Mouse (Mus musculus): ENCODE results near the gene Traf6.

The Traf6 gene

GRCm38 (mm10) chr2:101678236-101679021 is at the start of gene Traf6:
Traf6 (plus strand) TSS chr2:101678429.
- TF ChIP-seq GATA4 (IDR thresholded peaks at IDR 0.05; ENCODE audit: insufficient replicate concordance, low read length): no peak

DNA sequence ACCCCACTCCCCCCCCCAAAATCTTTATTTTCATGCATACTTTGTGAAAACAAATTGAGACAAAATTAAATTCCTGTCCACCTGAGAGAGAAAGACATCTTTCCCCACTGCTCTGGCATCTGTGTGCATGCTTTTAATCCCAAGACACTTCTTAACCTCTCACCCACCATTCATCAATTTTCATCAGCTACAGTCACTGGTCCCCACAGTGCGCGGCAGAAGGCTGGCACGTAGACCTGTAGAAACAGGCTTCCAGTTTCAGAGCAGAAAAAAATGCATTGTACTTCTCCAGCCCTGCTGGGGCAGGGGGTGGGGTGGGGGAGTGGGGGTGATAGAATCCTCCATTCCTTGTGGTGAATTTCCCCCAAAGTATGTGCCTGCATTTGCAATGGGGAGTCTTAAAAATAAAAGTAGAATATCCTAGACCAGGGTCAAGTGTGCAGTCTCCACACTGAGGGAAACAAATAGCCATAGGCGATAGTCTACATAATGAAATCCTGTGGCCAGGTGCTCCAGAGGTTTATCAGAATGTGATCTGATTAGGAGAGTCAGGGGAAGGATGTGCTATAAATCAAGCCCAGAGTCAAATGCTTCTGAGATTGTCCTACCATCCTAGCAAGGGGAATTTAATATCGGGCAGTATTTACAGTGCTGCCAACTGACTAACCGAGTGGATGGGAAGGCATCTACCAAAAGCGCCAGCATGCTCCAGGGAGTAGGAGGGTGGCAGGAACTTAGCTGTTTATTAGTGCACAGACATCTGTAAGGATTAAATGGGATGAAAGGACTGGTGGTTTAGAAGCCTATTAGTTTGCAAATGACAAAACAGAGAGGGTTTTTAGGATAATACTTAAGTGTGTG is 39.0 kb upstream of the Traf6 start:
- no peak for TF ChIP-seq GATA4 (IDR thresholded peaks at IDR 0.05; ENCODE audit: insufficient replicate concordance, low read length)

GRCm38 (mm10) chr2:101639840-101640350 is 38.3 kb upstream of the Traf6 start:
- TF ChIP-seq GATA4 (IDR thresholded peaks at IDR 0.05; ENCODE audit: insufficient replicate concordance, low read length): no peak

DNA sequence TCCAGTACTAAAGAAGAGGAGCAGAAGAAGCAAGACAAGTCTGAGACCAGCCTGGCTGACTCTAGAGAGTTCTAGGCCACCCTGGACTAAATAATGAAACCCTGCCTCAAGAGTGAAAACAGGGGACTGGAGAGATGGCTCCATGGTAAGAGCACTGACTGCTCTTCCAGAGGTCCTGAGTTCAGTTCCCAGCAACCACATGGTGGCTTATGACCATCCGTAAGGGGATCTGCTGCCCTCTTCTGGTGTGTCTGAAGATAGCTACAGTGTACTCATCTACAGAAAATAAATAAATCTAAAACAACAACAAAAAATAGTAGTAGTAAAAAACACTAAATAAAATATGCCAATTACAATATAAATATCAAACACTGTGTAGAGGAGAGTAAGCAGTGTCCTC is 32.4 kb upstream of the Traf6 start:
- no peak for TF ChIP-seq GATA4 (IDR thresholded peaks at IDR 0.05; ENCODE audit: insufficient replicate concordance, low read length)

- TF ChIP-seq GATA4 (IDR thresholded peaks at IDR 0.05; ENCODE audit: insufficient replicate concordance, low read length): no peak
Observed at GRCm38 (mm10) chr2:101648361-101648760, 29.9 kb upstream of the Traf6 start.

GRCm38 (mm10) chr2:101649114-101649671 is 29.0 kb upstream of the Traf6 start, which contains the start of the genes Rag1 and B230118H07Rik:
Rag1 (minus strand) TSS chr2:101649501.
B230118H07Rik (minus strand) TSS chr2:101649532.
- TF ChIP-seq GATA4 (IDR thresholded peaks at IDR 0.05; ENCODE audit: insufficient replicate concordance, low read length): no peak

- TF ChIP-seq GATA4 (IDR thresholded peaks at IDR 0.05; ENCODE audit: insufficient replicate concordance, low read length): no peak
Observed at GRCm38 (mm10) chr2:101650446-101650845, 27.8 kb upstream of the Traf6 start.

GRCm38 (mm10) chr2:101652204-101652920 is 25.9 kb upstream of the Traf6 start:
- no peak for TF ChIP-seq GATA4 (IDR thresholded peaks at IDR 0.05; ENCODE audit: insufficient replicate concordance, low read length)

- TF ChIP-seq GATA4 (IDR thresholded peaks at IDR 0.05; ENCODE audit: insufficient replicate concordance, low read length): no peak
Observed at GRCm38 (mm10) chr2:101652921-101653597, 25.2 kb upstream of the Traf6 start.

DNA sequence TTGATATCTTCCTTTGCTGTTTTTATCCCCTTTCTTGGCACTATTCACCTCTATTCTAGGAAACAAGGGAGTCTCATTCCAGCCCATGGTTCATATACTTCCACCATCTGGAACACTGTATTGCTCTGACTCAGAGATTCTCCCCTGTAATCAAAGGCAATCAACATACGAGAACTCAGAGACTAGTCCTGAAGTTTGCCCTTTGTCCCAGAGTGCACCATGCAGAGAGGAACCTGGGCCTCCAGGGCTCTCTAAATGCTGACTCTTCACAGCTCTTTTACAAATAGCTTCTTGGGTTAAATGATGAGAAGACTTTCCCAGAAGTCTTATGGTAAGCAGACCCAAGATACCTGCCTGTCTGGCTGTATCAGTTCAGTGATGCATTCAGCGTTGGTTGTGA is 17.7 kb upstream of the Traf6 start:
- TF ChIP-seq GATA4 (IDR thresholded peaks at IDR 0.05; ENCODE audit: insufficient replicate concordance, low read length): no peak

- no peak for TF ChIP-seq GATA4 (IDR thresholded peaks at IDR 0.05; ENCODE audit: insufficient replicate concordance, low read length)
Observed at GRCm38 (mm10) chr2:101665058-101665702, 13.0 kb upstream of the Traf6 start.

DNA sequence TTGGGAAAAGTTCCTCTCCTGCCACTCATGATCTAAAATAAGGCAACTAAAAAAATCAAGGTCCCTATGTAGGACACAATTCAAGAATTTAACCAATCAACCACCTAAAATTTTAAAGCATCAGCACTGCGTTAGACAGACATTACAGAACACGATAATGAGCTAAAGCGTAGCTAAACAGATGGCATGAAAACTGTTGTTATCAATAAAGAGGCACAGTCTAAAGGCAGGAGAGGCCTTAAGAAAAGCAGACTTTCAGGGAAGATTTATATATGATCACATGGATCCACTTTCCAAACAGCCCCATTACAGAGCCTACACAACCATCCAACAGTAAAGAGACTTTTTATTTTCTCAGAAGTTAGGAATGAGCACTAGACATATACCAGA is 12.5 kb upstream of the Traf6 start:
- TF ChIP-seq GATA4 (IDR thresholded peaks at IDR 0.05; ENCODE audit: insufficient replicate concordance, low read length): no peak

DNA sequence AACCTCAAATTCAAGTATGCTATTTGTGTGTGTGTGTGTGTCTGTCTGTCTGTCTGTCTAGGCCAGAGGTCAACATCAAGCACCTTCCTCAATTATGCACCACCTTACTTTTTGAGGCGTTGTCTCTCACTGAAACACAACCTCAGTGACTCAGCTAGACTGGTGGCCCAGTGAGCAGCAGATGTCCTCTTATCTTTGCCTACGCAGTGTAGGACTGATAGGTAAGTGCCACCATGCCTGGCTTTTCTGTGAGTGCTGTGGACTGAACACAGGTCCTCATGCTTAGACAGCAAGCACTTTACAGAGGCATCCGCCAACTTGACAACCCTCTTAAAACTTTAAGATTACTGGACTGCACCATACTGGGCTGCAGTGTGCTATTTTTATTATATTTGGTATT is 9.5 kb upstream of the Traf6 start:
- TF ChIP-seq GATA4 (IDR thresholded peaks at IDR 0.05; ENCODE audit: insufficient replicate concordance, low read length): no peak

- no peak for TF ChIP-seq GATA4 (IDR thresholded peaks at IDR 0.05; ENCODE audit: insufficient replicate concordance, low read length)
Observed at GRCm38 (mm10) chr2:101673547-101673946, 4.7 kb upstream of the Traf6 start.

Data from liver, adult (tissue).